Mouse (Mus musculus) midbrain, embryonic 14.5 days (tissue): ENCODE results near the gene Gm20388. TPM values are rescaled to one million over a fixed set of nuclear protein-coding genes. Genes with fewer than 3 reads are reported as not detected.
"Not testable (repeated sequence)": the region's sequence is repeated elsewhere in the genome, so short reads cannot be mapped to it uniquely, and the experiment has no call there.

Experiments used
- ATAC-seq: fragments of 200-750 bp; cut with Nextera tagmentation; 2 replicates; pipeline ENCODE4 v1.8.0; 2017; ENCODE audit warnings: moderate number of reproducible peaks, moderate library complexity; ENCODE audit not compliant: low FRiP score, low TSS enrichment
- DNase-seq: peaks from one replicate; pipeline ENCODE4 v3.0.0-alpha.2; 2015
- H3K27ac ChIP-seq: fragments of 300-500 bp; sonication (generic); replicated peaks from 2 replicates; pipeline ENCODE4 v1.5.1; 2014; ENCODE audit warnings: mild to moderate bottlenecking, low read depth, low read length, moderate library complexity
- H3K27me3 ChIP-seq: fragments of 300-500 bp; sonication (generic); 2 replicates; pipeline ENCODE4 v1.6.1; 2014; ENCODE audit warnings: low read length, control low read depth, mixed read lengths; ENCODE audit not compliant: control insufficient read depth, insufficient read depth
- H3K36me3 ChIP-seq: fragments of 300-500 bp; sonication (generic); 2 replicates; pipeline ENCODE4 v1.6.1; 2014; ENCODE audit warnings: low read length, control low read depth; ENCODE audit not compliant: control insufficient read depth, insufficient read depth
- H3K4me1 ChIP-seq: fragments of 300-500 bp; sonication (generic); 2 replicates; pipeline ENCODE4 v1.6.1; 2014; ENCODE audit warnings: mild to moderate bottlenecking, antibody characterized with exemption, low read length, control low read depth; ENCODE audit not compliant: control insufficient read depth, insufficient read depth
- H3K4me2 ChIP-seq: fragments of 300-500 bp; sonication (generic); 2 replicates; pipeline ENCODE4 v1.6.1; 2014; ENCODE audit warnings: mild to moderate bottlenecking, low read length, moderate library complexity
- H3K4me3 ChIP-seq: fragments of 300-500 bp; sonication (generic); replicated peaks from 2 replicates; pipeline ENCODE4 v1.5.1; 2014; ENCODE audit warnings: low read depth, low read length
- H3K9ac ChIP-seq: fragments of 300-500 bp; sonication (generic); replicated peaks from 2 replicates; pipeline ENCODE4 v1.6.1; 2014; ENCODE audit warnings: mild to moderate bottlenecking, low read length, moderate library complexity
- H3K9me3 ChIP-seq: fragments of 300-500 bp; sonication (generic); 2 replicates; pipeline ENCODE4 v1.6.1; 2016; ENCODE audit warnings: low read length, control low read depth, mixed read lengths; ENCODE audit not compliant: control insufficient read depth
- WGBS: fragments of 180-500 bp; shearing (Covaris S2); extraction: QIAGEN DNeasy Blood & Tissue Kit; methylation state at CpG from one replicate; pipeline ENCODE4 v1.1.7; 2014; 5-methylcytosine and 5-hydroxymethylcytosine counted together
- polyA plus RNA-seq: library from polyadenylated mRNA; unstranded; fragments of >200 nt; fragmentation: Nextera tagmentation; extraction: Ambion mirVana; gene quantifications from 2 replicates; pipeline ENCODE4 v1.2.1, GENCODE M21; 2014

The Gm20388 gene
- polyA plus RNA-seq, 1 experiment from 2014 or later, result 4.1 TPM

- DNase-seq (no peak), ATAC-seq (no peak)
- Histone ChIP-seq H3K4me1 (0 out of 2 replicates have a peak, but pooled peaks cover 9% of the 10 kb centered on the region), H3K36me3 (no peaks in the 10 kb centered on the region), H3K27ac (no peak overlapping the region), H3K9me3 (no peaks in the 10 kb centered on the region), H3K4me2 (no peak overlapping the region), H3K4me3 (no peak overlapping the region), H3K27me3 (no peaks in the 10 kb centered on the region), H3K9ac (no peak overlapping the region)
- 90% methylated on average over 3 of the region's 3 CpGs for WGBS
Measured at GRCm38 (mm10) chr8:123022727-123023126, 3112.1 kb downstream of the Gm20388 start.

- H3K9ac ChIP-seq, result no peak overlapping the region
- ATAC-seq (no peak), DNase-seq (no peak)
- no peaks in the 10 kb centered on the region for H3K36me3 ChIP-seq
- 99% methylated on average over 2 of the region's 2 CpGs for WGBS
- H3K4me3 ChIP-seq, result no peak overlapping the region
- 0 out of 2 replicates have a peak, but pooled peaks cover 2% of the 10 kb centered on the region for H3K4me1 ChIP-seq
- no peak overlapping the region for H3K4me2 ChIP-seq
- no peaks in the 10 kb centered on the region for H3K9me3 ChIP-seq
- no peaks in the 10 kb centered on the region for H3K27me3 ChIP-seq
- H3K27ac ChIP-seq, result no peak overlapping the region
Measured at GRCm38 (mm10) chr8:123024226-123024625, 3113.6 kb downstream of the Gm20388 start.

GRCm38 (mm10) chr8:123025951-123026351 is 3115.3 kb downstream of the Gm20388 start:
- Histone ChIP-seq H3K4me2 (no peak overlapping the region), H3K36me3 (no peaks in the 10 kb centered on the region), H3K9me3 (no peaks in the 10 kb centered on the region), H3K27me3 (no peaks in the 10 kb centered on the region), H3K27ac (no peak overlapping the region), H3K4me3 (no peak overlapping the region), H3K9ac (no peak overlapping the region), H3K4me1 (no peaks in the 10 kb centered on the region)
- ATAC-seq, result no peak
- 85% methylated on average over 3 of the region's 3 CpGs for WGBS
- no peak for DNase-seq

- no peak overlapping the region for H3K27ac ChIP-seq
- no peak overlapping the region for H3K9ac ChIP-seq
- H3K9me3 ChIP-seq, result no peaks in the 10 kb centered on the region
- no peaks in the 10 kb centered on the region for H3K36me3 ChIP-seq
- H3K4me2 ChIP-seq, result no peak overlapping the region
- no peak overlapping the region for H3K4me3 ChIP-seq
- no peaks in the 10 kb centered on the region for H3K27me3 ChIP-seq
- H3K4me1 ChIP-seq, result no peaks in the 10 kb centered on the region
- no peak for ATAC-seq
- WGBS, result 90% methylated on average over 8 of the region's 8 CpGs
- no peak for DNase-seq
Measured at GRCm38 (mm10) chr8:123027786-123028185, 3117.1 kb downstream of the Gm20388 start.

- WGBS, result 89% methylated on average over 5 of the region's 5 CpGs
- not testable (repeated sequence) for H3K9ac ChIP-seq, H3K4me2 ChIP-seq, H3K9me3 ChIP-seq, H3K4me3 ChIP-seq, H3K27ac ChIP-seq, DNase-seq, ATAC-seq, H3K36me3 ChIP-seq, H3K4me1 ChIP-seq, H3K27me3 ChIP-seq
Measured at GRCm38 (mm10) chr8:123030091-123030490, 3119.4 kb downstream of the Gm20388 start.

- no peaks in the 10 kb centered on the region for H3K4me1 ChIP-seq
- H3K27ac ChIP-seq, result no peak overlapping the region
- no peaks in the 10 kb centered on the region for H3K27me3 ChIP-seq
- no peak overlapping the region for H3K9ac ChIP-seq
- H3K4me3 ChIP-seq, result no peak overlapping the region
- 85% methylated on average over 7 of the region's 7 CpGs for WGBS
- DNase-seq (no peak), ATAC-seq (no peak)
- no peaks in the 10 kb centered on the region for H3K36me3 ChIP-seq
- no peaks in the 10 kb centered on the region for H3K9me3 ChIP-seq
- H3K4me2 ChIP-seq, result no peak overlapping the region
Measured at GRCm38 (mm10) chr8:123031321-123031978, 3120.8 kb downstream of the Gm20388 start.

- H3K9me3 ChIP-seq, result no peaks in the 10 kb centered on the region
- DNase-seq (no peak), ATAC-seq (no peak)
Measured at GRCm38 (mm10) chr8:123032730-123033129, 3122.1 kb downstream of the Gm20388 start.

GRCm38 (mm10) chr8:123033431-123033830 is 3122.8 kb downstream of the Gm20388 start:
- no peaks in the 10 kb centered on the region for H3K9me3 ChIP-seq
- peaks cover 2% of the 10 kb centered on the region for H3K4me1 ChIP-seq
- no peak overlapping the region for H3K9ac ChIP-seq
- no peaks in the 10 kb centered on the region for H3K36me3 ChIP-seq
- H3K27ac ChIP-seq, result no peak overlapping the region
- no peaks in the 10 kb centered on the region for H3K27me3 ChIP-seq
- ATAC-seq (no peak), DNase-seq (no peak)
- no peak overlapping the region for H3K4me3 ChIP-seq
- no peak overlapping the region for H3K4me2 ChIP-seq

More at GRCm38 (mm10) chr8:123032730-123033129, 3122.1 kb downstream of the Gm20388 start:
- Histone ChIP-seq H3K27ac (no peak overlapping the region), H3K4me1 (no peaks in the 10 kb centered on the region), H3K4me2 (no peak overlapping the region), H3K4me3 (no peak overlapping the region), H3K36me3 (no peaks in the 10 kb centered on the region), H3K27me3 (no peaks in the 10 kb centered on the region), H3K9ac (no peak overlapping the region)

GRCm38 (mm10) chr8:123034171-123034570 is 3123.5 kb downstream of the Gm20388 start:
- Histone ChIP-seq H3K9ac (no peak overlapping the region), H3K4me2 (no peak overlapping the region), H3K4me1 (peaks cover 9% of the 10 kb centered on the region), H3K4me3 (no peak overlapping the region), H3K9me3 (no peaks in the 10 kb centered on the region), H3K27ac (no peak overlapping the region), H3K27me3 (no peaks in the 10 kb centered on the region), H3K36me3 (no peaks in the 10 kb centered on the region)
- WGBS, result 90% methylated on average over 6 of the region's 6 CpGs
- ATAC-seq (no peak), DNase-seq (no peak)
